Mouse (Mus musculus) hindbrain, embryonic 16.5 days (tissue): ENCODE results near the gene Kcng1. TPM values are rescaled to one million over a fixed set of nuclear protein-coding genes. Genes with fewer than 3 reads are reported as not detected.

Experiments used
- ATAC-seq: fragments of 200-750 bp; cut with Nextera tagmentation; 2 replicates; pipeline ENCODE4 v1.8.0; 2017; ENCODE audit warnings: moderate TSS enrichment, moderate library complexity
- H3K27ac ChIP-seq: fragments of 300-500 bp; sonication (generic); 2 replicates; pipeline ENCODE4 v1.5.1; 2014; ENCODE audit warnings: low read depth, mild to moderate bottlenecking, control low read depth, low read length, moderate library complexity
- H3K27me3 ChIP-seq: fragments of 300-500 bp; sonication (generic); replicated peaks from 2 replicates; pipeline ENCODE4 v1.6.1; 2014; ENCODE audit warnings: low read length; ENCODE audit not compliant: control insufficient read depth, insufficient read depth
- H3K36me3 ChIP-seq: fragments of 300-500 bp; sonication (generic); 2 replicates; pipeline ENCODE4 v1.6.1; 2014; ENCODE audit warnings: mild to moderate bottlenecking, low read length, moderate library complexity, mixed read lengths; ENCODE audit not compliant: control insufficient read depth, insufficient read depth
- H3K4me1 ChIP-seq: fragments of 300-500 bp; sonication (generic); 2 replicates; pipeline ENCODE4 v1.6.1; 2014; ENCODE audit warnings: low read depth, low read length; ENCODE audit not compliant: control insufficient read depth, insufficient read depth
- H3K4me2 ChIP-seq: fragments of 300-500 bp; sonication (generic); 2 replicates; pipeline ENCODE4 v1.6.1; 2014; ENCODE audit warnings: mild to moderate bottlenecking, low read length, control low read depth, moderate library complexity
- H3K4me3 ChIP-seq: fragments of 300-500 bp; sonication (generic); 2 replicates; pipeline ENCODE4 v1.5.1; 2014; ENCODE audit warnings: mild to moderate bottlenecking, low read length, control low read depth, moderate library complexity
- H3K9ac ChIP-seq: fragments of 300-500 bp; sonication (generic); 2 replicates; pipeline ENCODE4 v1.6.1; 2014; ENCODE audit warnings: low read depth, mild to moderate bottlenecking, control low read depth, low read length, moderate library complexity
- H3K9me3 ChIP-seq: fragments of 300-500 bp; sonication (generic); 2 replicates; pipeline ENCODE4 v1.6.1; 2014; ENCODE audit warnings: mild to moderate bottlenecking, low read length, moderate library complexity; ENCODE audit not compliant: control insufficient read depth
- WGBS: fragments of 180-500 bp; shearing (Covaris S2); extraction: QIAGEN DNeasy Blood & Tissue Kit; methylation state at CpG from one replicate; pipeline ENCODE4 v1.1.7; 2014; 5-methylcytosine and 5-hydroxymethylcytosine counted together
- polyA plus RNA-seq: library from polyadenylated mRNA; unstranded; fragments of >200 nt; fragmentation: Nextera tagmentation; extraction: Ambion mirVana; gene quantifications from 2 replicates; pipeline ENCODE4 v1.2.1, GENCODE M21; 2015

Gene Kcng1
- polyA plus RNA-seq, 1 experiment from 2014 or later: 2.0 TPM

DNA sequence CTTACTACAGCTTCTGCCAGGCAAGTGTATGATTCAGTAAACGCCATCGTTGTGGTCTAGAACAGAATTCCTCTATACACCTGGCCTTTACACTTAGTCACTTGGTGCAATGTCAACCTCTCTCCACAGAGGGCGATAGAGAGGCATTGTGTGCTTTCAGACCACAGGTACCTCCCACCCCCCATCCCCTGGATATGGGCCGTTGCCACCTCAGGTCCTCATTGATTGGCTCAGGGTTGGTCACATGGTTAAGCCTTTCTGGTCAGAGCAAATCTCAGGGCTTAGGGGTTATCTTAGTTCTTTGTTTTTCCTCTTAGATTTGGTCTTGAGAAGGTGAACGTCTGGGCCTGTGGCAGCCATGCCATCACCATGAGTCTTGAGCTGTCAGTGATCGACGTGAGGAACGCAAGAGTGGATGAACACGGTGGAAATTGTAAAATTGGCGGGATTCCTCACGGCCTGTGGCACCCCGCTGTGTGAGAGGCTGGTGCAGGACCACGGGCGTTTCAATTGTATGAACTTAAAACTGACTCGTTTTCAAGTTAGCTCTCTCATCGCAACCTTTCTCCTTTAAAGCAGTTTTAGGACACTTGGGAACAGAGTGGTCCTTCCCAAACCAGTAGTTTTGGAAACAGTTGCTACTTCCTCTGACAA is 28.8 kb downstream of the Kcng1 start:
- Histone ChIP-seq H3K9me3 (no peaks in the 10 kb centered on the region), H3K36me3 (no peaks in the 10 kb centered on the region), H3K4me3 (no peak overlapping the region), H3K4me1 (no peaks in the 10 kb centered on the region), H3K9ac (no peak overlapping the region), H3K27me3 (0 out of 2 replicates have a peak, but pooled peaks cover 3% of the 10 kb centered on the region), H3K27ac (no peak overlapping the region), H3K4me2 (0 out of 2 replicates have a peak overlapping the region, but pooled peaks have one; percentile 16)
- WGBS: 13% methylated on average over 16 of the region's 16 CpGs
- ATAC-seq: no peak

DNA sequence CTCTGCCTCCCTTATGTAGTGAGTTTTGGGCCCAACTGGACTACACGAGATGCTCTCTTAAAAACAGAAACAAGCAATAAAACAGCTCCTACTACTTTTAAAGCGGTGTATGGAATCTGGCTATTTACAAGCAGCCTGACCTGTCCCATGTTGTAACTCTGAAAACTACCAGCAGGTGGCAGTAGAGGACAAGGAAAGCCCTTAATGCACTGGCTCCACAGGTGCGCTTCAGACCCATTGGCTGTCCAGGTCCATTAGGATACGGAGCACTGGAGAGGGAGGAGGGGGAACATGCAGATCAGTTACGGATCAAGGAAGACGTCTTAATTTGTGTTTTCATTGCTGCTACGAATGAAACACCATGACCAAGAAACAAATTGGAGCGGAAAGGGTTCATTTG is 31.3 kb downstream of the Kcng1 start:
- no peak overlapping the region for H3K9ac ChIP-seq
- H3K4me3 ChIP-seq: no peak overlapping the region
- no peaks in the 10 kb centered on the region for H3K9me3 ChIP-seq
- 0 out of 2 replicates have a peak, but pooled peaks cover 3% of the 10 kb centered on the region for H3K27me3 ChIP-seq
- peak; percentile 48; the same call in 1 of the 2 replicates for ATAC-seq
- H3K4me1 ChIP-seq: no peaks in the 10 kb centered on the region
- no peak overlapping the region for H3K27ac ChIP-seq
- no peaks in the 10 kb centered on the region for H3K36me3 ChIP-seq
- 16% methylated on average over 8 of the region's 8 CpGs for WGBS
- no peak overlapping the region for H3K4me2 ChIP-seq

DNA sequence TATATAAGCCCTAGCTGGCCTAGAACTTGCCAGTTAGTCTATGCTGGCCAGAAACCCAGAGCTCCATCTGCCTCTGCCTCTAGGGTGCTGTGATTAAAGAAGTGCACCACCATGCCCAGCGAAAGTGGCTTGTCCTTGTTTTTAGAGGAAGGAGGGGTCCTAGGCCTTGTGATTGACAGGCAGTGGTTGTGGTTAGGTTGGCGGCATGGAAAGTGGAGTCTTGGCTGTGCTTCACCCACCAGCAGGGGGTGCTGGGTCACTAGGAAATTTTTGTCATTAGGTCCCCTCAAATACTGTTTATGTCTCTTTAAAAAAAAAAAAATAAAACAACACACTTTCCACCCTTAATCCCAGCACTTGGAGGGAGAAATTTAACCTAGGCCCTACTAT is 32.7 kb downstream of the Kcng1 start:
- 0 out of 2 replicates have a peak, but pooled peaks cover 3% of the 10 kb centered on the region for H3K27me3 ChIP-seq
- 13% methylated on average over 2 of the region's 2 CpGs for WGBS
- H3K9ac ChIP-seq: no peak overlapping the region
- H3K27ac ChIP-seq: no peak overlapping the region
- no peaks in the 10 kb centered on the region for H3K9me3 ChIP-seq
- no peak overlapping the region for H3K4me2 ChIP-seq
- H3K36me3 ChIP-seq: no peaks in the 10 kb centered on the region
- H3K4me1 ChIP-seq: no peaks in the 10 kb centered on the region
- ATAC-seq: peak; percentile 59; the same call in 1 of the 2 replicates
- H3K4me3 ChIP-seq: no peak overlapping the region

DNA sequence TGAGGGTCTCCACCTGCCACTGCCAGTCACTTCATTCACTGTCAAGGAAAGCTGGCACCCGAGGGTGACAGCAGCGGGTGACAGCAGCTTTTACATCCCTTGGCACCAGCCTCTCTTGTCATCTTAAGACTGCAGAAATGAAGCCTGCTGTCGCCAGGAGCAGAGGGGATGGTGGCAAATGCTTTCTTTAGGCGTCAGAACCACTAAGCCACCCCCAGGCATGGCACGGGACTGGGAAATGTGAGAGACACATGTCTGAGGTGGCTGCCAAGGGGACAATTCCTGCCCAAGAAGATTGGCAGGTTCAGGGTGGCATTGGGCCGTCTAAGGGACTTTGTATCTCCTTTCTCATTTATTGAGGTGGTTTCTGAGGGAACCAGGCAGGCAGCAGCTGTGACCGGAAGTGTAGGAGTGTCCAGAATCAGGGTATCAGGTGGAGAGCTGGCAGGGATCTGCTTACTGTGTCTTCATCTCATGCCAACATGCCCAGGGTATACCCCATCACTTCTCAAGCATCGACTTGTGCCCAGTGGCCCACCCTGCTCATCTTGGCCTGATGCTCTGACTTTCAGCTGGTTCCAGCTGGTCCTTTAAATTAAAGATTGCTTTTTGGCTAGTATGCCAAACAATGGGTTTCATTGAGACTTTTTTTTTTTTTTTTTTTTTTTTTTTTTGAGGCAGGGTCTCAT is 33.2 kb downstream of the Kcng1 start:
- Histone ChIP-seq H3K9ac (no peak overlapping the region), H3K27ac (peak overlapping the region; percentile 40; the same call in 1 of the 2 replicates), H3K4me2 (no peak overlapping the region), H3K9me3 (no peaks in the 10 kb centered on the region), H3K27me3 (0 out of 2 replicates have a peak, but pooled peaks cover 3% of the 10 kb centered on the region), H3K4me1 (no peaks in the 10 kb centered on the region), H3K4me3 (no peak overlapping the region), H3K36me3 (no peaks in the 10 kb centered on the region)
- ATAC-seq: peak; percentile 75
- WGBS: 62% methylated on average over 8 of the region's 8 CpGs

DNA sequence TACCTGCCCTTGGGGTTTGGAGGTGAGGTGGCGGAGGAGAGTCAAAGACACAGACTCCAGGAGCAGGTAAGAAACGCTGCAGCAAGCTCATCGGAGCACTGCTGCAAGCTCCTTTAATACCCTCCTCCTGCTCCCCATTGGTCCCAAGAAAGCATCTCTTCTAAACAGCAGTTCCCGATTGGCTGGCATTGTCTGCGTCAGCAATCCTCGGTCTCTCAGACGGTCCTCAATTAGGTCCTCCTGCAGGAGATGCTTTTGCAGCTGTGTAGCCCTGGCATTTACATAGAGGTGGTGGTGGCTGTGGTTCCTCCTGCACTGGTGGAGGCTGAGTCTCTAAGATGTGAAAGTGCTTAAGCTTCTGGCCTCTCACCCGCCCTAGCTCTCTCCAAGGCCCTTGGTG is 36.0 kb downstream of the Kcng1 start:
- no peaks in the 10 kb centered on the region for H3K36me3 ChIP-seq
- H3K27me3 ChIP-seq: no peaks in the 10 kb centered on the region
- H3K4me1 ChIP-seq: no peaks in the 10 kb centered on the region
- WGBS: 42% methylated on average over 8 of the region's 8 CpGs
- no peak overlapping the region for H3K4me3 ChIP-seq
- H3K27ac ChIP-seq: no peak overlapping the region
- H3K4me2 ChIP-seq: no peak overlapping the region
- H3K9me3 ChIP-seq: no peaks in the 10 kb centered on the region
- ATAC-seq: no peak
- H3K9ac ChIP-seq: no peak overlapping the region

DNA sequence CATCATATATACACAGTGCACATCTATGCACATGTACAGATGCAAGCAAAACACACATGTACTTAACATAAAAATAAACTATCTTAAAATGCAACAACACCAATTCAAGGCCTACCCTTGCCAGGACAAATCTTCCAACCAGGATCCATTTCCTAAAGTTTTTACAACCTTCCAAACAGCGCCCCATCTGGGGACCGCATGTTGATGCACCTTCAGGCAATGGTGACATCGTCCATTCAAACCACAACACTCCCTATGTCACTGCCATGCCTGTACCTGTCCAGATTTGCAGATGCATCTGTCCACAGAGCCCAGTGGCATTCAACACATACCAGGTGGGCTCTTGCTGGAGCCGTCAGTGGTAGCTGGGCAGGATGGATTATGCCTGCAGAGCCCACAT is 38.3 kb downstream of the Kcng1 start:
- Histone ChIP-seq H3K36me3 (no peaks in the 10 kb centered on the region), H3K4me2 (no peak overlapping the region), H3K27ac (no peak overlapping the region), H3K9ac (no peak overlapping the region), H3K9me3 (no peaks in the 10 kb centered on the region), H3K27me3 (no peaks in the 10 kb centered on the region), H3K4me1 (no peaks in the 10 kb centered on the region), H3K4me3 (no peak overlapping the region)
- WGBS: 80% methylated on average over 4 of the region's 4 CpGs
- no peak for ATAC-seq

DNA sequence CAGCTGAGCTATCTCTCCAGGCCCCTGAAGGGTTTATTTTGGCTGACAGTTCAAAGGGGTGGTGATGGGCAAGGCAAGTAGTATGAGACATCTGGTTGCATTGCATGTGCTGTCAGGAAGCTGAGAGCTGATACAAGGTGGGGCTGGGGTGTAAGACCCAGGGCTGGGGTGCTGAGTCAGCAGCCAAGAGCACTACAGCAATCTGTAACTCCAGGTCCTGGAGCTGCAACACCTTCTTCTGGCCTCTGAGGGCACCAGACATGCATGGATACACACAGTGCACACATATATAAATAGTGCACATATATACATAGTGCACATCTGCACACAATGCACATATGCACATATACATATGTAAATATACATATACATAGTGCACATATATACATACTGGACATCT is 38.7 kb downstream of the Kcng1 start:
- no peak overlapping the region for H3K4me2 ChIP-seq
- H3K27ac ChIP-seq: no peak overlapping the region
- H3K27me3 ChIP-seq: no peaks in the 10 kb centered on the region
- no peak for ATAC-seq
- H3K9ac ChIP-seq: no peak overlapping the region
- H3K4me1 ChIP-seq: no peaks in the 10 kb centered on the region
- no peak overlapping the region for H3K4me3 ChIP-seq
- H3K9me3 ChIP-seq: no peaks in the 10 kb centered on the region
- H3K36me3 ChIP-seq: no peaks in the 10 kb centered on the region

DNA sequence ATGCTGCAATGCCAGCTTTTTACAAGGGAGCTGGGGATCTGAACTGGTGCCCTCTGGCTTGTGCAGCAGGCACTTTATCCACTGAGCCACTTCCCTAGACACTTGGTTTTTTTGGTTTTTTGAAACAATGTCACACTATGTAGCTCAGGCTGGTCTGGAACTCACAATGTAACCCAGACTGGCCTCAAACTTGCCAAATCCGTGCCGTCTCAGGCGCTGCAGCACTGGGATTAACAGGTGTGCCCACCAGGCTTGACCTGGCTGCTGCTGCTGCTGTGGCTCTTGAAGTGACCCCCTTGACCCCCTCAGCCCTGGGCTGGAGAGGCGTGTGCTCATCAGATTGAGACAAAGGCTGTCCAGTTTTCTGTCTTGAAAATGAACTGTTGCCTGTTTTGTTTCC is 43.2 kb downstream of the Kcng1 start:
- Histone ChIP-seq H3K4me3 (no peak overlapping the region), H3K4me2 (no peak overlapping the region), H3K4me1 (no peaks in the 10 kb centered on the region), H3K36me3 (no peaks in the 10 kb centered on the region), H3K27me3 (no peaks in the 10 kb centered on the region), H3K27ac (no peak overlapping the region), H3K9ac (no peak overlapping the region), H3K9me3 (no peaks in the 10 kb centered on the region; the same call in 1 of the 2 replicates)
- 84% methylated on average over 4 of the region's 4 CpGs for WGBS
- no peak for ATAC-seq

DNA sequence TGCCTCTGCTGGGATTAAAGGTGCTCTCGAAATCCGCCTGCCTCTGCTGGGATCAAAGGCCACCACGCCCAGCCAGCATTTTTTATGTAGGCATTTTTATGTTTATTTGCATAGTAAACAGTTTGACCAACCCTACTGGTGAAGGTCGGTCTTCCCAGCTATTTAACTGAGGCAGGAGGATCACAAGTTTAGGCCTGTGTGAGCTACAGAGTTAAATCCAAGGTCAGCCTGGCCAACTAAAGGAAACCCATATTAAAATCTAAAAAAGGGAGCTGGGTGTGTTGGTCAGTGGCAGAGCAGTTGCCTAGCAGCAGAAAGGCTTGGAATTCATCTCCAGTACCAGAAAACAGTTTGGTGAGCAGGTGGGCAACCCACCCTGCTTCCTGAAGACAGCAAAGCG is 48.2 kb downstream of the Kcng1 start:
- Histone ChIP-seq H3K36me3 (no peaks in the 10 kb centered on the region; the same call in 1 of the 2 replicates), H3K9me3 (no peaks in the 10 kb centered on the region; the same call in 1 of the 2 replicates), H3K9ac (no peak overlapping the region), H3K27me3 (no peaks in the 10 kb centered on the region), H3K4me3 (no peak overlapping the region), H3K4me2 (no peak overlapping the region), H3K4me1 (peaks cover 28% of the 10 kb centered on the region), H3K27ac (no peak overlapping the region)
- no peak for ATAC-seq
- WGBS: 96% methylated on average over 5 of the region's 5 CpGs
